Mouse (Mus musculus): ENCODE measurements around the gene Irgm1.
"Not testable (repeated sequence)": the region's sequence is repeated elsewhere in the genome, so short reads cannot be mapped to it uniquely, and the experiment has no call there.

Irgm1 gene

GRCm38 (mm10) chr11:48853474-48854180 is 17.9 kb downstream of the Irgm1 start:
- peak; percentile 97 for DNase-seq (ENCODE audit: low spot score)

DNA sequence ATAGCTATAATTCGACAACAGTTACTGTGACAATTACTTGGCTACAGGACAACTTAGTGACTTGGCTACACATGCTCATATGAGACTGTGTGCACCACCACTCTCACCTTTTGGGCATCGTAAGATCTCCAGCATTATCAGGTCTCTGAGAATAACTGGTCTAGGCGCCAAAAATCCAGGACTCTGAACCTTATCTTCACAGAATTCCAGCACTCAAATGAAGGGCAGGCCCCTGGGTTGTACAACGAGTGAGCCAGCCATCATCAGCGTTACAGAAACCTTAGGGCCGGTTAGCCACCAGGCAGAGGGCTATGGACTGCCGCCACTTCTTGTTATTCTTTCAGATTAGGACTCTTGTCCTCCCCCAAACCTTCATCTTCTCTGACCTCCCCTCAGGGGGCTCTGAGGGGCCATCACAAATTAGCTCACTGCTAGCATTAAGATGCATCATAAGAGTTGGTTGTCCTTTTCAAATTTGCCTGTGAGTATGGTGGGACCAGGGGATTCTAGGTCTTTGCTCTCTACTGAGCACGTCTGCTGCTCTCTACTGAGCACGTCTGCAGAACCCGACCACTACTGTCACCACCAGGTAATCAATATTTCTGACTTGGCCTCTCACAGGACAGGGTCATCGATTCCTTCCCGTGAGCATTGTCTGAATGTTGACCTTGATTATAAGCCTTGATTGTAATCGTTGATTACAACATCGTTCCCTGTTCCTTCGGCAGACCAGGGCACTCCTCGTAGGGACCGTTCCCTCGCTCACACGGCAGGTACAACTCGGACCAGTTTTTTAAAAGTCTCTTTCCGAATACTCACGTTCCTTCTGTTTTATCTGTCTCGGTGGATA is 18.6 kb downstream of the Irgm1 start:
- no peak for DNase-seq (ENCODE audit: low spot score)

- DNase-seq (ENCODE audit: low spot score) = no peak
Observed at GRCm38 (mm10) chr11:48852190-48852589, 19.3 kb downstream of the Irgm1 start.

GRCm38 (mm10) chr11:48851270-48851995 is 20.1 kb downstream of the Irgm1 start:
- no peak for DNase-seq (ENCODE audit: low spot score)

GRCm38 (mm10) chr11:48850240-48850639 is 21.2 kb downstream of the Irgm1 start:
- no peak for DNase-seq (ENCODE audit: low spot score)

- no peak for DNase-seq (ENCODE audit: low spot score)
Observed at GRCm38 (mm10) chr11:48846881-48847280, 24.6 kb downstream of the Irgm1 start.

- DNase-seq (ENCODE audit: low spot score) = not testable (repeated sequence)
Observed at GRCm38 (mm10) chr11:48846362-48846761, 25.1 kb downstream of the Irgm1 start.

DNA sequence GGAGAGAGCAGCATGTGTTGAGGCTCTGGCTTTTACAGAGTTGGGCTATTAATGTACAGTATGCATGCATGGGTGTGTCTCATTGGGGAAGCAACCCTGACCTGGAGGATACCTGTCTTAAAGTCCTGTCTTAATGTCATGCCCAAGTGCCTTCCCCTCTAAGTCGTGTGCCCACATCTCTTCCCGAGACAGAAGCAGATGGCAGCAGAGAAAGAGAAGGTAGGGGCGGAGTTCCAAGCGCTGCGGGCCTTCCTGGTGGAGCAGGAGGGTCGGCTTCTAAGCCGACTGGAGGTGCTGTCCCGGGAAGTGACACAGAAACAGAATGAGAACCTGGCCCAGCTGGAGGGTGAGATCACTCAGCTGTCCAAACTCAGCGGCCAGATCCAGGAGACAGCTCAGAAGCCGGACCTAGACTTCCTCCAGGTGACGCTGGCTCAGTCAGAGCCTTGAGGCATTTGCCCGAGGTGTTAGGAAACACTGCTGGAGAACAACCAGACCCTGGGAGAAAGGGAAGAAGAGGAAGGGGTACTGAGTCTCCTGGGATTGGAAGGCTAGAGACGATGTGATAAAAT is 26.2 kb downstream of the Irgm1 start:
- DNase-seq (ENCODE audit: low spot score) = no peak

- DNase-seq (ENCODE audit: low spot score) = no peak
Observed at GRCm38 (mm10) chr11:48844309-48844708, 27.2 kb downstream of the Irgm1 start.

- no peak for DNase-seq (ENCODE audit: low spot score)
Observed at GRCm38 (mm10) chr11:48843202-48843601, 28.3 kb downstream of the Irgm1 start.

DNA sequence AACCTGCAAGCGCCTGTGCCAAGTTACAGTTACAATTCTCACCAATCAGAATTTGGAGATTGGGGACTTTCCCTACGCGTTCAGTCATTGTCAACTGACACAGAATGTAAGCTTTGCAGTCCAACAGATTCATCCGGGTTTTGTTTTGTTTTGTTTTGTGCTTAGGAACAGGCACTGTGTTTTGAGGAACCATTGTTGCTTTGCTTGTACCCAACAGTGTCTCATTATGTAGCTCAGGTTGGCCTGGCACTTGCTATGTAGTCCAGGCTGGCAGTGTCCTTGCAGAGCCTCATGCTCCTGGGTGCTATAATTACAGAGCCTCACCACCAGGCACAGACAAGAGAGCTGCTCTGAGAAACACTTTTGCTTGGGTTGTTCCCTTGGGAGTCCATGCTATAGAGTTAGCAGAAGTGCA is 29.1 kb downstream of the Irgm1 start:
- no peak for DNase-seq (ENCODE audit: low spot score)

DNA sequence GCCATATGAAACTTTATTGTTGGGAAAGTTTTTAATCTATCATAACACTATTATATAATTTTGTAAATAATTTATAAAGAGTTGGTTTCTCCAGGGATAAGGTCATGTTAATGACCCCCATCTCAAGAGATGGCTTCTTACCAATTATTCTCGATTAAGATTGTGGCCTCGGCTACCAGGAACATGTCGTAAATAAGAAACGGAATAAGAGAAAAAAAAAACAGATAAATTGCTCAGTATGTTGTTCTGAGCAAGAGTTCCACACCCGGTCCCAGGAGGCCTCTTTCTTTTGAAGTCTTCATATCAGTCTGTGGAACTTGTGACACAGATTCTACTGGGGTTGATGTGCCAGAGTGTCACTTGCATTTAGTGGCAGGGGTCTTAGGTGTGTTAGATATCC is 30.3 kb downstream of the Irgm1 start:
- DNase-seq (ENCODE audit: low spot score) = no peak

DNA sequence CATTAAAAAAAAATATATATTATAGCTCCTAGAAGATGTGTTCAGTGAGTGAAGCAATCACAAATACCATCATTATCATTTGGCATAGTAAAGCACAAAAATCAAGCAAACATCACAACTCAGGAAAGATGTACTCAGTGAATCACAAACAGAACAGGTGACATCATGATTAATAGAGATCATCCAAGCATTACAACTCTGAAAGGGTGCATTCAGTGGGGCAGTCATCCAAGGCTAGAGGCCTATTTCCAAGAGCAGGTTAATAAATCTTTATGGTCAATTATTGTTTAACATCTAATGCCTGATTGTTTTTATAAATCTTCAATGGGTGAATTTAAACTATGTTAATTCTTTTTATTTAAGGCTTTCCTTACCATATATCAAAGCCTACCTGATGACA is 30.7 kb downstream of the Irgm1 start:
- no peak for DNase-seq (ENCODE audit: low spot score)

GRCm38 (mm10) chr11:48838879-48839680 is 32.4 kb downstream of the Irgm1 start:
- DNase-seq (ENCODE audit: low spot score) = no peak

GRCm38 (mm10) chr11:48838181-48838797 is 33.2 kb downstream of the Irgm1 start:
- DNase-seq (ENCODE audit: low spot score) = no peak

- no peak for DNase-seq (ENCODE audit: low spot score)
Observed at GRCm38 (mm10) chr11:48837310-48838180, 33.9 kb downstream of the Irgm1 start.

GRCm38 (mm10) chr11:48836990-48837309 is 34.5 kb downstream of the Irgm1 start:
- no peak for DNase-seq (ENCODE audit: low spot score)

GRCm38 (mm10) chr11:48835923-48836322 is 35.6 kb downstream of the Irgm1 start:
- no peak for DNase-seq (ENCODE audit: low spot score)

DNA sequence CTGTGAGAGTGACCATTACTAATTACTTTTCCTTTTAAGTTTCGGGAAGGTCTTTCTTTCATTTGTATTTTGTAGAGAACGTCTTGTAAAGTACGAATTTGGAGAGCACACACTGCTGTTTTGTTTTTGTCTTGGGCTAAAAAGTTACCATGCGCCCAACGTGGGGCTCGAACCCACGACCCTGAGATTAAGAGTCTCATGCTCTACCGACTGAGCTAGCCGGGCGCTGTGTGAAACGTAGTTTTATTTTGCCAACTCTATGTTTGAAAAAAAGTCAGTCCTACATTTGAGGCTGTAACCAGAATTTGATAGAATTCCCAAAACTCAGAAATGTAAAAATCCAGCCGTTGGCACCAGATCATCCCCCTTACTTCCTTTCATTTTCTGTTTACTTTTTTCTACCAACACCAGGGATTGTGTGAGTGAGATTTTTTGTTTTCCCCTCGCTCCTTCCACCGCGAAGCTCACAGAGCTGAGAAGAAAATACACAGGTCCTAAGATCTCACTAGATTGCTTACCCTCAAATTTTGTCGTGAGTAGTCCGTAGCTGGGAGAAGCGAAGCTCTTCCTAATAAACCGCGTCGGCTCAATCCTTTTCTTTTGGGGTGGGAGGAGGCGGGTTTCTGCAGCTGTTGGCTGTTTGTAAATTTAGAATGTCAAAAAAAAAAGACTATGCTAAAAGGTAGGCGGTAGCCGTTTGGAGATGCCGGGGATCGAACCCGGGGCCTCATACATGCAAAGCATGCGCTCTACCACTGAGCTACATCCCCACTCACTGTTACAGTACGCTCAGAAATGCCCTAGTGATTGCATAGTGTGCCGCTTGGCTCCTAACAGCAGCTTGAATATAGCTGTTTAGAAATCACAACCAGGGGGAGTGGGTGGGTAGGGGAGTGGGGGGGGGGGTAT is 37.5 kb downstream of the Irgm1 start:
- DNase-seq (ENCODE audit: low spot score) = peak; percentile 91
